7 mouse cellular contexts compared by ENCODE assay signal in genomic region chr9:44510872-44511601, GRCm38 (mm10). TPM values are rescaled to one million over a fixed set of nuclear protein-coding genes. Genes with fewer than 3 reads are reported as not detected.
DNase-seq lines count a peak whose midpoint lies in the region; ATAC-seq and TF ChIP-seq lines count a peak whose summit lies in the region.

No protein-coding gene starts in this region.

- H3K27ac ChIP-seq in liver, adult 2 months (replicated peaks; ENCODE audit: insufficient read depth, low read depth, low read length): no peak overlapping the region
- H3K27ac ChIP-seq in bone marrow, adult 2 months (ENCODE audit: control insufficient read depth, insufficient read depth, low read depth, low read length, poor library complexity): peak overlapping the region; percentile 0
- peak overlapping the region; percentile 41 for H3K27ac ChIP-seq in embryonic facial prominence, embryonic 10.5 days (replicated peaks)
- H3K27ac ChIP-seq in lung, embryonic 16.5 days (ENCODE audit: low read length): peak overlapping the region; percentile 77

- no peaks in the 10 kb centered on the region for H3K9me3 ChIP-seq in embryonic facial prominence, embryonic 10.5 days
- H3K9me3 ChIP-seq in lung, embryonic 16.5 days (ENCODE audit: control insufficient read depth, low read length): no peaks in the 10 kb centered on the region

- DNase-seq in liver, adult 2 months (ENCODE audit: extremely low read depth, low read depth, low spot score): peak; percentile 26
- no peak for DNase-seq in liver
- no peak for DNase-seq in embryonic facial prominence, embryonic 10.5 days (ENCODE audit: low spot score)
- peak; percentile 77 for DNase-seq in heart, postnatal 4 days

- 54% methylated on average over 5 of the region's 5 CpGs for WGBS in liver, adult 2 months
- 41% methylated on average over 5 of the region's 5 CpGs for WGBS in bone marrow, adult 2 months
- WGBS in embryonic facial prominence, embryonic 10.5 days: 59% methylated on average over 5 of the region's 5 CpGs
- 57% methylated on average over 5 of the region's 5 CpGs for WGBS in lung, embryonic 16.5 days

- 0 out of 2 replicates have a peak, but pooled peaks have one; percentile 14 for TF ChIP-seq POLR2A in liver, adult 2 months (IDR thresholded peaks at IDR 0.05; ENCODE audit: extremely low read depth, insufficient read depth, low read length)
- TF ChIP-seq POLR2A in bone marrow, adult 2 months (IDR thresholded peaks at IDR 0.05; ENCODE audit: borderline replicate concordance, control insufficient read depth, low read depth, low read length): no peak; the same call in 1 of the 2 replicates

- no peak overlapping the region; the same call in 1 of the 2 replicates for H3K9ac ChIP-seq in liver, adult 2 months (ENCODE audit: low read depth, low read length)
- H3K9ac ChIP-seq in lung, embryonic 16.5 days (ENCODE audit: low read length): peak overlapping the region; percentile 46

- H3K79me2 ChIP-seq in liver, adult 2 months (ENCODE audit: control insufficient read depth, insufficient read depth, low read length): no peaks in the 10 kb centered on the region

- no peak overlapping the region for H3K4me2 ChIP-seq in lung, embryonic 16.5 days (ENCODE audit: low read depth, low read length)

- H3K4me3 ChIP-seq in liver, adult 2 months (ENCODE audit: insufficient read depth, low read depth, low read length): no peak overlapping the region
- H3K4me3 ChIP-seq in bone marrow, adult 2 months (replicated peaks; ENCODE audit: control insufficient read depth, low read depth, low read length): no peak overlapping the region
- H3K4me3 ChIP-seq in embryonic facial prominence, embryonic 10.5 days: no peak overlapping the region; the same call in 1 of the 2 replicates
- H3K4me3 ChIP-seq in lung, embryonic 16.5 days (ENCODE audit: low read length): no peak overlapping the region

- peaks cover 27% of the 10 kb centered on the region for H3K4me1 ChIP-seq in liver, adult 2 months (ENCODE audit: control insufficient read depth, insufficient read depth, low read length)
- H3K4me1 ChIP-seq in bone marrow, adult 2 months (ENCODE audit: control insufficient read depth, insufficient read depth, low read length): peaks cover 17% of the 10 kb centered on the region
- peaks cover 40% of the 10 kb centered on the region for H3K4me1 ChIP-seq in embryonic facial prominence, embryonic 10.5 days
- H3K4me1 ChIP-seq in lung, embryonic 16.5 days (replicated peaks; ENCODE audit: control insufficient read depth, insufficient read depth, low read length): peaks cover 44% of the 10 kb centered on the region

- TF ChIP-seq CTCF in liver, adult 2 months (IDR thresholded peaks at IDR 0.05; ENCODE audit: low read depth, low read length): no peak
- no peak for TF ChIP-seq CTCF in bone marrow, adult 2 months (IDR thresholded peaks at IDR 0.05; ENCODE audit: control insufficient read depth, insufficient read depth, low read length)

- no peaks in the 10 kb centered on the region; the same call in 1 of the 2 replicates for H3K36me3 ChIP-seq in liver, adult 2 months (ENCODE audit: control insufficient read depth, insufficient read depth, low read length)
- H3K36me3 ChIP-seq in embryonic facial prominence, embryonic 10.5 days (replicated peaks): peaks cover 35% of the 10 kb centered on the region
- H3K36me3 ChIP-seq in lung, embryonic 16.5 days (ENCODE audit: control insufficient read depth, insufficient read depth, low read length): peaks cover 22% of the 10 kb centered on the region

- peak; percentile 61 for ATAC-seq in lung, embryonic 16.5 days (ENCODE audit: low read depth)
- no peak for ATAC-seq in erythroid progenitor cell, adult 5-6 weeks (replicated peaks; ENCODE audit: low FRiP score, poor library complexity, severe bottlenecking)

- H3K27me3 ChIP-seq in liver, adult 2 months (ENCODE audit: control insufficient read depth, insufficient read depth, low read length): no peaks in the 10 kb centered on the region
- H3K27me3 ChIP-seq in embryonic facial prominence, embryonic 10.5 days (replicated peaks; ENCODE audit: low read depth, poor library complexity, severe bottlenecking): peaks cover 13% of the 10 kb centered on the region
- H3K27me3 ChIP-seq in lung, embryonic 16.5 days (ENCODE audit: control insufficient read depth, insufficient read depth, low read depth, low read length): no peaks in the 10 kb centered on the region

RNA-seq across cellular contexts. Expression of gene Bcl9l, which starts 28.4 kb away (rescaled TPM):
- 5.4 and 5.9 TPM in 2 replicates for total RNA-seq in liver, adult 2 months (2014; rRNA removed)
- 26.0 and 27.9 TPM in 2 replicates for polyA plus RNA-seq in liver, adult 2 months (2012; rRNA removed)
- 9.0 and 15.6 TPM in 2 replicates for polyA plus RNA-seq in bone marrow, adult 2 months (2011; ENCODE audit: insufficient read depth, insufficient read length, low replicate concordance, missing spikeins)
- 7.4 and 7.7 TPM in 2 replicates for polyA plus RNA-seq in embryonic facial prominence, embryonic 10.5 days (2016; fragmentation: Nextera tagmentation; extraction: Ambion mirVana)
- 10 to 100 TPM; 56.8 to 64.0 TPM for total RNA-seq in heart, postnatal 4 days (2021)
- polyA plus RNA-seq in lung, embryonic 16.5 days (2015; fragmentation: Nextera tagmentation; extraction: Ambion mirVana): 14.1 and 16.1 TPM in 2 replicates
- total RNA-seq in erythroid progenitor cell, adult 5-6 weeks (2015; ENCODE audit: low replicate concordance): 0.36 and 2.5 TPM in 2 replicates
- 1.2 and 1.7 TPM in 2 replicates for total RNA-seq in erythroid progenitor cell, adult 5-6 weeks (2017; ENCODE audit: low replicate concordance)

RNA-seq across cellular contexts. Expression of gene Cxcr5, which starts 50.6 kb away (rescaled TPM):
- total RNA-seq in liver, adult 2 months (2014; rRNA removed): 0.18 and 0.20 TPM in 2 replicates
- polyA plus RNA-seq in liver, adult 2 months (2012; rRNA removed): 0.24 and 1.4 TPM in 2 replicates
- 0.61 and 13.4 TPM in 2 replicates for polyA plus RNA-seq in bone marrow, adult 2 months (2011; ENCODE audit: insufficient read depth, insufficient read length, low replicate concordance, missing spikeins)
- polyA plus RNA-seq in embryonic facial prominence, embryonic 10.5 days (2016; fragmentation: Nextera tagmentation; extraction: Ambion mirVana): not detected in 2 replicates
- under 1 TPM; 0.14 to 0.29 TPM for total RNA-seq in heart, postnatal 4 days (2021)
- polyA plus RNA-seq in lung, embryonic 16.5 days (2015; fragmentation: Nextera tagmentation; extraction: Ambion mirVana): 0.08 and 0.29 TPM in 2 replicates
- total RNA-seq in erythroid progenitor cell, adult 5-6 weeks (2015; ENCODE audit: low replicate concordance): 0.42 and 1.4 TPM in 2 replicates
- 1.8 TPM in 1 of 2 replicates, not detected in the other for total RNA-seq in erythroid progenitor cell, adult 5-6 weeks (2017; ENCODE audit: low replicate concordance)

RNA-seq across cellular contexts. Expression of gene Upk2, which starts 56.3 kb away (rescaled TPM):
- total RNA-seq in liver, adult 2 months (2014; rRNA removed): not detected in 2 replicates
- not detected in 2 replicates for polyA plus RNA-seq in liver, adult 2 months (2012; rRNA removed)
- polyA plus RNA-seq in bone marrow, adult 2 months (2011; ENCODE audit: insufficient read depth, insufficient read length, low replicate concordance, missing spikeins): not detected in 2 replicates
- 0.41 and 0.59 TPM in 2 replicates for polyA plus RNA-seq in embryonic facial prominence, embryonic 10.5 days (2016; fragmentation: Nextera tagmentation; extraction: Ambion mirVana)
- total RNA-seq in heart, postnatal 4 days (2021): not detected
- polyA plus RNA-seq in lung, embryonic 16.5 days (2015; fragmentation: Nextera tagmentation; extraction: Ambion mirVana): 1.8 and 2.0 TPM in 2 replicates
- not detected in 2 replicates for total RNA-seq in erythroid progenitor cell, adult 5-6 weeks (2015; ENCODE audit: low replicate concordance)
- total RNA-seq in erythroid progenitor cell, adult 5-6 weeks (2017; ENCODE audit: low replicate concordance): not detected in 2 replicates

Comparison
In these comparisons a context has a peak if more than half of its experiments do, and no peak if none do; other contexts are left out.
1. DNase-seq: peak in liver, adult 2 months (single experiment) and heart, postnatal 4 days (single experiment); none in liver (single experiment) and embryonic facial prominence, embryonic 10.5 days (single experiment).